Mouse (Mus musculus): ENCODE results near the gene Klhl23.

DNA sequence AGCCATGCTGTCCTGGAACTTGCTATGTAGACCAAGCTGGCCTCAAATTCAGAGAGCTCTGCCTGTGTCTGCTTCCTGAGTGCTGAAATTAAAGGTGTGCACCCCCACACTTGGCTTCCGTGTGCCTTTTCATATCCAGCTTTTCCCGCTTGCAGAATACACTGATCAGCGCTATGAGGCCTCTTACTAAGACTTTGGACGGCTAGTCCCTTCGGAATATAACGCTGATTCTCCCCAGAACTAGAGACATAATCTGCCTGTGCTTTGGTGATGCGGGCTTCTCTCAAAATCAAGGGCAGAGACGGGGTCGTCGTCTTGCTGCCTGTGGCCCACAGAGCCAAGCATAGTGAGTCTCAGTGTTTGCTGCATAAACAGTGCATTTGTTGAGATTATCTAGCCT, 4.2 kb downstream of the Klhl23 start:
- TF ChIP-seq CTCF (IDR thresholded peaks at IDR 0.05; ENCODE audit: low read depth): no peak
- no peak for TF ChIP-seq EP300 (IDR thresholded peaks at IDR 0.05; ENCODE audit: low read depth)

Data from liver, postnatal 0 days (tissue).